Mouse (Mus musculus) limb, embryonic 12.5 days (tissue): ENCODE measurements around the gene Tas2r108. TPM values are rescaled to one million over a fixed set of nuclear protein-coding genes. Genes with fewer than 3 reads are reported as not detected.

Experiments used
- polyA plus RNA-seq: library from polyadenylated mRNA; unstranded; fragments of >200 nt; fragmentation: Nextera tagmentation; extraction: Ambion mirVana; gene quantifications from 2 replicates; pipeline ENCODE4 v1.2.1, GENCODE M21; 2016

Tas2r108 gene
- polyA plus RNA-seq, 1 experiment from 2014 or later, result not detected

Other genes starting within 250 kb of the Tas2r108 start
- 42.3 and 45.5 TPM in 2 replicates for gene Agk, start 168.4 kb upstream of the Tas2r108 start, polyA plus RNA-seq
- 14.5 and 14.8 TPM in 2 replicates for gene E330009J07Rik, start 57.4 kb upstream of the Tas2r108 start, polyA plus RNA-seq
- 0.27 TPM in 1 of 2 replicates, not detected in the other for gene Wee2, start 54.4 kb upstream of the Tas2r108 start, polyA plus RNA-seq
- 197 and 204 TPM in 2 replicates for gene Ssbp1, start 22.2 kb upstream of the Tas2r108 start, polyA plus RNA-seq
- not detected in 2 replicates for gene Tas2r137, start 2.3 kb upstream of the Tas2r108 start, polyA plus RNA-seq
- gene Prss37, start 26.0 kb downstream of the Tas2r108 start, polyA plus RNA-seq, result not detected in 2 replicates
- gene Olfr461, start 61.5 kb downstream of the Tas2r108 start, polyA plus RNA-seq, result 0.21 TPM in 1 of 2 replicates, not detected in the other
- gene Olfr460, start 76.0 kb downstream of the Tas2r108 start, polyA plus RNA-seq, result not detected in 2 replicates
- 0.43 and 0.92 TPM in 2 replicates for gene Clec5a, start 92.3 kb downstream of the Tas2r108 start, polyA plus RNA-seq
- gene Tas2r138, start 119.8 kb downstream of the Tas2r108 start, polyA plus RNA-seq, result not detected in 2 replicates
- gene Mgam, start 135.3 kb downstream of the Tas2r108 start, polyA plus RNA-seq, result not detected in 2 replicates